Mouse (Mus musculus) gastrocnemius, postnatal 36 days (tissue): ENCODE data around the gene Selenbp2. TPM values are rescaled to one million over a fixed set of nuclear protein-coding genes. Genes with fewer than 3 reads are reported as not detected.
"Not testable (repeated sequence)": the region's sequence is repeated elsewhere in the genome, so short reads cannot be mapped to it uniquely, and the experiment has no call there.

ENCODE experiments used
- DNase-seq, 2 experiments: peaks; one replicate each; pipeline ENCODE4 v3.0.0; 2022
- intact Hi-C: fragments of 180-260 bp; cut with DNase I; formaldehyde crosslinking; loops from one replicate; pipeline ENCODE4 v1.15.1; 2025
- total RNA-seq, 2 experiments: library from RNA; stranded (reverse); gene quantifications; 2 replicates each; pipeline ENCODE4 v1.2.3; 2021

The Selenbp2 gene
- total RNA-seq, 2 experiments from 2014 or later = 0.44 to 1.8 TPM

- intact Hi-C loops = no loop called here
These were observed 2.6 kb upstream of the Selenbp2 start for GRCm38 (mm10) chr3:94690616-94691247.

DNA sequence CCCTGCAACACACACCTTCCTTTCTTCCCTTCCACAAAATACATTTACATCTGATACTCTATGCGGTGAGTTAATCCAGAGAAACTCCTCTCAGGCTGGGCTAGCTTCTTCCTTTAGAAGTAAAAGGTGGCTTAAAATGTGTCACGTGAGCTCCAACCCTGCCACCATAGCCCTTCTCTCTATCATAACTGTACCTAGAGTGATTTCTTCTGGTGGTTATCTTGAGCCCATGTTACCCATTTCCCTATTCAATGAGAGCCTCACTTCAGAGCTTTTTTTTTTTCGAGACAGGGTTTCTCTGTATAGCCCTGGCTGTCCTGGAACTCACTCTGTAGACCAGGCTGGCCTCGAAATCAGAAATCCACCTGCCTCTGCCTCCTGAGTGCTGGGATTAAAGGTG, 1.7 kb upstream of the Selenbp2 start:
- intact Hi-C loops, DNase-seq: not testable (repeated sequence)

More at GRCm38 (mm10) chr3:94690616-94691247, 2.6 kb upstream of the Selenbp2 start:
- DNase-seq = no peak

DNA sequence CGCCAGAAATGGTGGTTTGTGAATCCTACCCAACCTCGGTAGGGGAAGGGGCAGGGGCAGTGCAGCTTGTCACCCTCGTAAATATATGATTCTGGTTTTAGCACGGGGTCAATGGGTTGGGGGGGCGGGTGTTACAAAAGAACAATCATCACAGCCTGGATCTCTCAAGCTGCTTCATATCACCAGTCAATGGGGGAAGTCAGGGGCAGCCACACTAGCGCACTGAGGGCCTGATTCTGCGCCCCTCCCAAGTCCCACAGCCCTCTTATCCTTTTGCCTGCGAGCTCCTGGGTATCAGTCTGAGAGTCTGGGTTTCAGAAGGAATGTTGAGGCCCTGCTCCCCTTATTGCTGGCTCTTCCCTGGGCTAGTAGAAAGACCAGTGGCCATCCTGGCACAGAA, 518 bp downstream of the Selenbp2 start:
- intact Hi-C loops, DNase-seq: not testable (repeated sequence)

DNA sequence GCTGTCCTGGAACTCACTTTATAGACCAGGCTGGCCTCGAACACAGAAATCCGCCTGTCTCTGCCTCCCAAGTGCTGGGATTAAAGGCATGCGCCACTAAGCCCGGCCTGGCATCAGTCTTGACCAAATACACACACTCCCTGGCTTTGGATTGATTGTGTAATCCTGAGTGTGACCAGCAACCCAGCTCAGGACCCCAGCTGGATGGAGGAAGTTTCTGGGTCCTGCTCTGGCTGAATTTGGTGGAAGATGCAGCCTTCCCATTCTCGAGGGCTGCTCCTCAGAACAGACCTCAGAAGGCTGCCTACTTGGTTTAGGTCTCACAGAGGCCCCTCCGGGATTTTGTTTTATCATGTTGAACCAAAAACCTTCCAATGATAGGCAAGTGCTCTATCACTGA, 2.2 kb downstream of the Selenbp2 start:
- DNase-seq, intact Hi-C loops: not testable (repeated sequence)

GRCm38 (mm10) chr3:94696257-94696656, 2.9 kb downstream of the Selenbp2 start:
- intact Hi-C loops, DNase-seq: not testable (repeated sequence)

GRCm38 (mm10) chr3:94702163-94702810, 8.9 kb downstream of the Selenbp2 start:
- intact Hi-C loops, DNase-seq: not testable (repeated sequence)

DNA sequence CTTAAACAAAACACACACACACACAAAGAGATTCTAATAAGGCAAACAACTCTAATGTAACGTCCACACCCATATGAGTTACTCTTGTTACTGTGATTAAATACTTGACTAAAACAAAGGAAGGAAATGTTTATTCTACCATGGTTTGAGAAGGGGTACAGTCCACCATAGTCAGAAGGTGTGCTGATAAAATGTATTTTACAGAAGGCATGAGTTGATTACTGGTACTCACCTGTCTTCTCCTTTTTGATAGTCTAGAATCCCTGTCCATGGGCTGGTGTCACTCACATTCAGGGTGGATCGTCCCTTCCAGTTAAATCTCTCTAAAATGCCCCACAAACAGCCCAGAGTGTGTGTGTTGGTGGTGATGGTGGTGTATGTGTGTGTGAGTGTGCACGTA, 9.5 kb downstream of the Selenbp2 start:
- intact Hi-C loops = no loop called here
- no peak for DNase-seq

GRCm38 (mm10) chr3:94703364-94703763, 10.0 kb downstream of the Selenbp2 start:
- intact Hi-C loops, DNase-seq: not testable (repeated sequence)

DNA sequence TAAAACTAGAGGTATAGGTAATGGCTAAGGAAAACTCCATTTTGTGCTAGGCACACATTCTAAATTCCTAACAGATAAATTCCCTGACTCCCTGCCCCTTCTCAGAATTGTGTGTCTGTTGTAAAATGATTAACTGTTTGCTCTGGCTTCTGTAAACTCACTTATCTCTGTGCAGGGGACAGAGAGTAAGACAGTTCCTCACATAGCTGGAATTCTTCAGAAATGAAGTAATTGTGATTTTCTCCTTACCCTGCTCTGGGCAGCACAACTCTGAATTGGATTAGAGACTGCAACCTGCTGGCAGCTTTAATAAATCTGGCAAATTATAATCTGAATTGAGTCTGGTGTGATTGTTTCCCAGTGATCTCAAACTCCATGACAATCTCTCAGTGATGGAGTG, 17.2 kb downstream of the Selenbp2 start:
- intact Hi-C loops, DNase-seq: not testable (repeated sequence)

GRCm38 (mm10) chr3:94713424-94713823, 20.1 kb downstream of the Selenbp2 start:
- DNase-seq, intact Hi-C loops: not testable (repeated sequence)

DNA sequence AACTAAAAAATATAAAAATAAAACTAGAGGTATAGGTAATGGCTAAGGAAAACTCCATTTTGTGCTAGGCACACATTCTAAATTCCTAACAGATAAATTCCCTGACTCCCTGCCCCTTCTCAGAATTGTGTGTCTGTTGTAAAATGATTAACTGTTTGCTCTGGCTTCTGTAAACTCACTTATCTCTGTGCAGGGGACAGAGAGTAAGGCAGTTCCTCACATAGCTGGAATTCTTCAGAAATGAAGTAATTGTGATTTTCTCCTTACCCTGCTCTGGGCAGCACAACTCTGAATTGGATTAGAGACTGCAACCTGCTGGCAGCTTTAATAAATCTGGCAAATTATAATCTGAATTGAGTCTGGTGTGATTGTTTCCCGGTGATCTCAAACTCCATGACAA, 24.9 kb downstream of the Selenbp2 start:
- DNase-seq, intact Hi-C loops: not testable (repeated sequence)

- DNase-seq = not testable (repeated sequence)
- intact Hi-C loops = loop anchor here (5.0 kb wide), 1 partner anchor 86 kb away; no protein-coding TSS in a partner anchor
These were observed 30.3 kb downstream of the Selenbp2 start for GRCm38 (mm10) chr3:94723637-94724036.

- intact Hi-C loops = no loop called here
- DNase-seq = no peak
These were observed 52.3 kb downstream of the Selenbp2 start for GRCm38 (mm10) chr3:94745691-94746090.

Other genes starting within 250 kb of the Selenbp2 start
- not detected for gene Oaz3, start 249.6 kb upstream of the Selenbp2 start, total RNA-seq
- gene Celf3, start 215.3 kb upstream of the Selenbp2 start, total RNA-seq = not detected
- gene Riiad1, start 213.2 kb upstream of the Selenbp2 start, total RNA-seq = 1 to 10 TPM; 5.5 to 8.3 TPM
- gene Snx27, start 110.8 kb upstream of the Selenbp2 start, total RNA-seq = 10 to 100 TPM; 25.3 to 25.9 TPM
- gene Gm10972, start 50.4 kb upstream of the Selenbp2 start, total RNA-seq = not detected
- under 1 TPM; 0.74 to 0.84 TPM for gene Tuft1, start 34.7 kb upstream of the Selenbp2 start, total RNA-seq
- gene Cgn, start 92.9 kb downstream of the Selenbp2 start, total RNA-seq = under 1 TPM; 0.12 to 0.13 TPM
- gene Pogz, start 144.0 kb downstream of the Selenbp2 start, total RNA-seq = 10 to 100 TPM; 12.3 to 14.5 TPM
- 100 to 1,000 TPM; 189 to 190 TPM for gene Psmb4, start 193.4 kb downstream of the Selenbp2 start, total RNA-seq
- gene Selenbp1, start 239.5 kb downstream of the Selenbp2 start, total RNA-seq = 10 to 100 TPM in 1 of 2 experiments, 1 to 10 TPM in 1; 8.2 to 17.1 TPM